Mouse (Mus musculus): Measurements from ENCODE around the gene Gm4871. TPM values are rescaled to one million over a fixed set of nuclear protein-coding genes. Genes with fewer than 3 reads are reported as not detected.
"Not testable (repeated sequence)": the region's sequence is repeated elsewhere in the genome, so short reads cannot be mapped to it uniquely, and the experiment has no call there.

Gm4871 gene
- not detected for total RNA-seq (2021)

GRCm38 (mm10) chr5:145032391-145032790 lies at the start of gene Gm4871:
Gene Gm4871, minus strand, starts transcription at chr5:145032754.
- not testable (repeated sequence) for DNase-seq

DNA sequence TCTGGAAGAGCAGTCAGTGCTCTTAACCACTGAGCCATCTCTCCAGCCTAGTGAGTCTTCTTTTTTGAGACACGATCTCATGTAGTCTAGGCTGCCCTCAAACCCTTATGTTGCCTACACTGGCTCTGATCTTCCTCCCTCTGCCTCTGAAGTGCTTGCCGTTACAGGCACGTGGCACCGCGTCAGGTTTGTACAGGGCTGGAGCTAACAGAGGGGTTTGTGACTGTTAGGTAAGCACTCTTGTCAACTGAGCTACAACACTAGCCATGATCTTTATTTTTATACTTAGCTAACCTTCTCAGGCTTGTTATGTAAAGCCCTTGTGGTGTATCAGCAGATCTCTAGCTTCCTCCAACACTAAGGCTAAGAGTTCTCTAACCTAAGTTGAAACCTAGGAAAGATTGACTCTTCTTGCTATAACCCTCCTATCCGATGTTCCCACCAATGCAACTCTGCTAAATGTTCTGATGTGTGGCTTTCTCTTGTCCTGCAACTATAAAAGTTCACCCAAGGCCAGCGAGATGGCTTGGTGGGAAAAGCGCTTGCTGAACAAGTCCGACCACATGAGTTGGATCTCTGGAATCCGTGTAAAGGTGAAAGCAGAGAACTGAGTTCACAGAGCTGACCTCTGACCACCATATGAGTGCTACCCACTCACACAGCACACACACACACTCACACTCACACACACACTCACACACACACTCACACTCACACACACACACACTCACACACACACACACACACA lies 49.5 kb upstream of the Gm4871 start:
- no peak for DNase-seq

DNA sequence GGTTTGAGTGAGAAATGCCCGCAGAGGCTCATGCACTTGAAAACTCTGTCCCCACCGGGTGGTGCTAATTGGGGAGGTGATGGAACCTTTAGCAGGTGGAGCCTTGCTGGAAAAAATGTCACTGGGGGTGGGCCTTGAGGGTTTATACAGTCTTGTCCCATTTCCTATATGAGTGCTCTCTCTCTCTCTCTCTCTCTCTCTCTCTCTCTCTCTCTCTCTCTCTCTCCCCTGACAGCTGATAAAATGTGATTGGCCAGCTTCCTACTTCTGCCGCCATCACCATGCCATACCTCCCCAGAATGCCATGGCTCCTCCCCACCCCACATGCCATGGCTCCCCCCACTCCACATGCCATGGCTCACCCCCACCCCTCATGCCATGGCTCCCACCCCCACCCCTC lies 42.5 kb upstream of the Gm4871 start:
- DNase-seq, result no peak

DNA sequence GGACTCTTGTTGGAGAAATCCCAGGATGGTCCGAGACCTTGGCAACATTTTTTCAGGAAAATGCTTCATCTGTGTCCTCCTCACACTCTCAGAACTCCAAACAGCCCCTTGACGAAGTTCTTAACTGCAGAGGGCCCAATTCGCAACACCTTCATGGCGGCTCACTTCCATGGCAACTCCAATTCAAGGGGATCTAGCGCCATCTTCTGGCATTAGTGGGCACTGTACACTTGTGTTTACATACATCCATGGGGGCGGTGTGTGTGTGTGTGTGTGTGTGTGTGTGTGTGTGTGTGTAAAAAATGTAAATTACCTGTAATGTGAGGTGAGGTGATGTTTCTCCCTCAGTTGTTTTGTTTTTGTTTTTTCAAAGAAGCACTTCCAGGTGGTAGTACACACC lies 38.8 kb upstream of the Gm4871 start:
- no peak for DNase-seq

DNA sequence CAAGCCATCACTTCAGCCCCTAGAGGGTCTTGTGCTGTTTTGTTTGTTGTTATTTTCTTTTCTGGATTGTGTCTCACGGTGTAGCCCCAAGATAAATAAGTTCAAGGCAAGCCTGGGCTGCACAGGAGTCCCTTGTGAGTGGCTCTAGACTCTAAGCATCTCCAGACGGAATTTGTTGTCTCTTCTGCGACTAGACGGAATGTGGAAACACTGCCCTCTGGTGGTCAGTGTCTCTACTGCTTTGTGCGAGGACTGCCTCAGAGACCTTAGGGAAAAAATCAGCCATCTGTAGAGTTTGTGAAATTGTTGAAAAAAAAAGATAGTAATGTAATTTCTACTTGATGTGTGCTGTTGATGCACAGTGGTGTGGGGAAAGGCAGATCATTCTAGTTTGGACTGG lies 37.2 kb upstream of the Gm4871 start:
- peak; percentile 83 for DNase-seq

- DNase-seq, result no peak
These were observed 36.3 kb upstream of the Gm4871 start for GRCm38 (mm10) chr5:145068863-145069262.

- DNase-seq, result no peak
These were observed 32.3 kb upstream of the Gm4871 start for GRCm38 (mm10) chr5:145064765-145065340.

DNA sequence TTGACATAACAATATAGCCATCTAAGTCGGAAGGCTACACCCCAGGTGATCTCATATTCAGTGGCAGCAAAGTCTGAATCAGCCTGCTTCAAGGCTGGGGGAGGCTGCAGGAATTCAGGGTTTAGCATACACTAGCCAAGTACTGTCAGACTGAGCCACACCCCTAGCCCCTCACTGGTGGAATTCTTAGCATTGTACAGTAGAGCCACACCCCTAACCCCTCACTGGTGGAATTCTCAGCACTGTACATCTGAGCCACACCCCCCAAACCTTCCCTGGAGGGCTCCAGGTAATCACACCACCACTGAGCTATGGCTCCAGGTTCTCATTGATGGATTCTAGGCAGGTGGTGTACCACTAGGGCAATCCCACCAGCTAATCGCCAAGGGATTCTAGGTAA lies 27.0 kb upstream of the Gm4871 start:
- DNase-seq, result no peak

DNA sequence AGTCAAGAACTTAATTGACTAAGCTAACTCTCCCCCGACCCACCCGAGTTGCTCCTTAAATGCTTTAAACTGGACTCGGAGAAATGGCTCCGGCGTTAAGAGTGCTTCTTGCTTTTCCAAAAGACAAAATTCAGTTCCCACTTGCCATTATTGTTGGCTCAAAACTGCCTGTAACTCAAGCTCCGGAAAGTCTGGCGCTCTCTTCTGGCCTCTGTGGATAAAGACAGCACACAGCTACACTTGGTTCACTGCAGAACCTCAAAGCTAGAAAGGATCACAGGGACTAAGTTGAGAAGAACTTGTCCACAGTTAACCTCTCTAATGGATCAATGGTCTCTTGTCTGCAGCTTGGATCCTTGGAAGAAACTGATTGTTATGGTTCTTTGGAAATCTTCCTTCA lies 26.2 kb upstream of the Gm4871 start:
- DNase-seq, result no peak

DNA sequence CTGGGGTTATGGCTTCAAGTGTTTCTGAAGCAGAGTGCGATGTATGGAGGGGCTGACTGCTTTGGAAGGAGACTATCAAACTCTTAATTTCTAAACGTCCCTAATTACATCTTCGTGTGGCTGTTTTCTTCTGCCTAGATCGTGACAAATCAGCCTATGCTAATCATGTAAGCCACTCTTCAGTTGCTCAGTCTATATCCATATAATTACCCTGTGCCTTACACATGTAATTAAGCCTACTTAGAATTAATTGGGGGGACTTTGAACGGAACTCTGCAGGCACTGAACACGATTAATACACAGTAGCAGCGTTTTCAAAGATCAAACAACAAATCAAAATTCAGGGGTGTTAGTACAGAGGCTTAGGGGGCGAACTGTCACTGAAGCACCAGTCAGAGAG lies 25.4 kb upstream of the Gm4871 start:
- no peak for DNase-seq

GRCm38 (mm10) chr5:145054187-145054586 lies 21.6 kb upstream of the Gm4871 start:
- not testable (repeated sequence) for DNase-seq

DNA sequence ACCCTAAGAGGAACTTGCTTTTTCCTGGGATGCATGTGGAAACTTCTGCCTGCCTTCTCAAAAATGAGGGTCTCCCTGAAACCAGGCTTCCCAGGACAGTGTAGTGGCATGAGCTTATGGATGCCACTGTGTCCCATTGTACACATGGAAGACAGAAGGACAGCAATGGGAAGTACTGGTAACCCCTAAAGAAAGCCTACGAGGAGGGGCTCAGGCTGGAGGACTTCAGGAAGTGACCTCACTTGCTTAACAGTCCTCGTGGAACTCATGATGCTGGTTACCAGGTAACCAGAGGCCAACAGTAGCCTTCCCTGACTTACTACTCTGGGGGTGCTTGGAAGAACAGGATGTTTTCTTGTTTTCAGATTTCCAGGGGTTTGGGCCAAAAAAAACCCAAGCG lies 10.1 kb upstream of the Gm4871 start, which contains the start of gene 1700018F24Rik:
Gene 1700018F24Rik (plus strand): TSS at position 301 of the 400 bp plus-strand sequence.
- DNase-seq, result not testable (repeated sequence)

DNA sequence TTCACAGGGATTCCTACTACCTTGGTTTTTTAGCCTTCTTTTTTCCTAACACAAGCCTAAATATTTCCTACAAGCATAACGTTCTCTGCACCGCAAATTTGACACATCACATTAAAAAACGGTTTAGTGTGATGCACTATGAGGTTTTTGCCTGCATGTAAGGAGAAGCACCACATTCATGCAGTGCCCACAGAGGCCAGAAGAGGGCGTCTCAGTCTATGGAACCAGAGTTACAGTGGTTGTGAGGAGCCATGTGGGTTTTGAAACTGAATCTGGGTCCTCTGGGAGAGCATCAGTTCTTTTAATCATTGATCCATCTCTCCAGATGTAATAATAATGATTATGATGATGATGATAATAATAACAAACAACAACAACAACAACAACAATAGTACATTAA lies 9.1 kb upstream of the Gm4871 start:
- peak; percentile 24 for DNase-seq

GRCm38 (mm10) chr5:145030476-145030875 lies 2.1 kb downstream of the Gm4871 start:
- DNase-seq, result not testable (repeated sequence)

GRCm38 (mm10) chr5:145020712-145021111 lies 11.8 kb downstream of the Gm4871 start:
- DNase-seq, result not testable (repeated sequence)

DNA sequence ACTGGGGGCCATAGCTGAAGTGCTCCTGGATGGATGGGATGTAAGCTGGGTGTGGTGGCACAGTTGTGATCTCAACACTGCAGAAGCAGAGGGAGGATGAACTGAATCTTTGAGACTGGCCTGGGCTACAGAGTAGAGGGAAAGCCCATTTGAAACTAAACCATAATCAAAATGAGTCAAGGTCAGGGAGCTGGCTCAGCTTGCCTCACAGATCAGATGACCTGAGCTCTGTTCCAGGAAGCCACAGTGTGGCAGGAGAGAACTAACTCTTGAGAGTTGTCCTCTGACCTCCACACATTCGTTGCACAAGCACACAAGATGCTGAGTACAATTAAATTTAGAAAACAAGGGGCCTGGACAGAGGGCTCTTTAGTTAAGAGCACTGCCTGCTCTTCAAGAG lies 12.3 kb downstream of the Gm4871 start:
- DNase-seq, result not testable (repeated sequence)

DNA sequence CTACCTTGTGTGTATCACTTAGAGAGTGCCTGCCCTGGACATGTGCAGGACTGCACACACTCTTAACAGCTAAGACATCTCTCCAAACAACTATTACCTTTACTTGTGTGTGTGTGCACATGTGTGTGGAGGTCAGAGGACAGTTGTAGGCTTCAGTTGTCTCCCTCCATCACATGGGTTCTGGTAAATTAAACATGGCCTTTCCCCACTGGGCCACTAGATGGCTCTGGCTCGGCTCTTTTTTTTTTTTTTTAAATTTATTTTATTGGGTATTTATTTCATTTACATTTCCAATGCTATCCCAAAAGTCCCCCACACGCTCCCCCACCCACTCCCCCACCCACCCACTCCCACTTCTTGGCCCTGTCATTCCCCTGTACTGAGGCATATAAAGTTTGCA lies 15.8 kb downstream of the Gm4871 start:
- DNase-seq, result not testable (repeated sequence)

- DNase-seq, result no peak
These were observed 18.3 kb downstream of the Gm4871 start for GRCm38 (mm10) chr5:145014278-145014677.

DNA sequence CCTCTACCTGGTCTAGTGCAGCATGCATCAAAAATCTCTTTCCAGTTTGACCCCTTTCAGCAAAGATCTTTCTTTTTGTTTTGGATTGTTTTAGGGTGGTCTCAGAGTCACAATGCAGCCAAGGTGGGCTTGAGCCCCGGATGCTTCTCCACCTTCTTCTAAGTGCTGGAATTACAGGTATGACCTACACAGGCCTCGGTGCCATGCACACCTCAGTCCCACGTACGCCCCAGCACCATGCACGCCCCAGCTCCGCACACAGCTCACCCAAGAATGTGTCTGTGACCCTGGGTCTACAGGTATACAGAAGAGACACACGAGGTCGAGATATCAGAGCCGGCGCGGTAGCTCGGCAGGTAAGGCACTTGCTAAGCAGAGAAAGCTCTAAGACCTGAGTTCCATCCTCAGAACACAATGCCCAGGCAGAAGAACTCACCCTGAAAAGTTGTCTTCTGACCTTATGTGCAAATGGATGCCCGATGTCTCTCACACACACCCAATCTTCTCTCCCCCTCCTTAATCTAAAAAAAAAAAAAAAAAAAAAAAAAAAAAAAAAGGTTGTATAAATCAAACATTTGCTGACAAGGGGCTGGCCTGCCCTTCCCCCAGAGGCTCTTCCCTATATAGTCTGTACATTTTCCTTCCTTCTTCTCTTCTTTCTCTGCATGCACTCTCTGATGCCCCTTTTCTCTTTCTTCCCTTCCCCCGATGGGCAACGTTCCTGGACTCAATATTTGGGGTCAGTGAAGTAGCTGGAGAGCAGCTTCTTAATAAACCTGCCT lies 23.5 kb downstream of the Gm4871 start:
- DNase-seq, result no peak

DNA sequence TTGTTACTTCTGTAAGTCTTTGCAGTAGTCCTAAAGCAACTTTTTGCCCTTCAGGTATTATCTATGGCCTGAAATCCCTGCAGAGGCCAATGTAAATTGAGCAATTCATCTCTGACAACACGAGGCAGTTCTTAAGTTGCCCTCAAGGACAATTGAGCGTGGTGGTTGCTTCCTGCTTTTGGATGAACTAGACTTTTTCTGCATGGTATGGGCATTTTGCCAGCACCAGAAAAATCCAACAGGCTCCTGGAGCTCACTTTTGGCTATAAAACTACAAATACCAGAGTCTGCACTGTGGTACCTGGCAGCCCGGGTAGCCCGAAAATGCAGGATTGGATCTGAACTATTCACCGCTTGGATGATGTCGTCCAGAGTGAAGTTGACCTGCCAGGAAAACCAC lies 27.0 kb downstream of the Gm4871 start:
- no peak for DNase-seq

DNA sequence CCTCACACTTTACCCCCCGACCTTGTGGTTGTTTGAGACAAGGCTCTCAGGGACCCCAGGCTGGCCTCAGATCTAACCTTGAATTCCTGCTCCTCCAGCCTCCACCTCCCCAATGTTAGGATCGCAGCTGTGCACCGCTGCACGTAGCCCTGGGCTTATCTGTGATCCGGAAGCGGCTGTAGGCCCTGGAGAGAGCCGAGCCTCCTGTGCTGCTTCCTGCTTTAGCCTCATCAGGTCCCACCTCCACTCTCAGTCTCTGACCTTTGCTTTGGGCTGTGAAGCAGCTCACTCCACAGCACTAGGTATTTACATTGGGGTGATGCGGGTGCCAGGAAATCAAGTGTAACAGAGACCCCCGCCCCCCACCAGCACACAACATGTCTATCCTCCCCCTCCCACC lies 28.1 kb downstream of the Gm4871 start:
- no peak for DNase-seq

GRCm38 (mm10) chr5:145003362-145003761 lies 29.2 kb downstream of the Gm4871 start:
- no peak for DNase-seq

- DNase-seq, result no peak
These were observed 34.1 kb downstream of the Gm4871 start for GRCm38 (mm10) chr5:144998491-144998890.
